Mouse (Mus musculus) heart, postnatal 0 days (tissue): ENCODE data around the gene Adamts6. TPM values are rescaled to one million over a fixed set of nuclear protein-coding genes. Genes with fewer than 3 reads are reported as not detected.

Experiments
- ATAC-seq: fragments of 200-750 bp; cut with Nextera tagmentation; 2 replicates; pipeline ENCODE4 v1.8.0; 2017; ENCODE audit warnings: low read depth, moderate number of reproducible peaks, moderate library complexity; ENCODE audit not compliant: insufficient read depth
- DNase-seq: peaks from one replicate; pipeline ENCODE4 v3.0.0-alpha.2; 2016; ENCODE audit warnings: low spot score
- H3K27ac ChIP-seq: fragments of 300-500 bp; sonication (generic); 2 replicates; pipeline ENCODE4 v1.5.1; 2014; ENCODE audit warnings: low read depth, mild to moderate bottlenecking
- H3K27me3 ChIP-seq: fragments of 300-500 bp; sonication (generic); 2 replicates; pipeline ENCODE4 v1.6.1; 2014; ENCODE audit warnings: low read length, mixed read lengths; ENCODE audit not compliant: control insufficient read depth, insufficient read depth
- H3K36me3 ChIP-seq: fragments of 300-500 bp; sonication (generic); replicated peaks from 2 replicates; pipeline ENCODE4 v1.6.1; 2014; ENCODE audit warnings: low read length, mixed read lengths; ENCODE audit not compliant: control insufficient read depth, insufficient read depth
- H3K4me1 ChIP-seq: fragments of 300-500 bp; sonication (generic); 2 replicates; pipeline ENCODE4 v1.6.1; 2014; ENCODE audit warnings: antibody characterized with exemption; ENCODE audit not compliant: control insufficient read depth, insufficient read depth
- H3K4me2 ChIP-seq: fragments of 300-500 bp; sonication (generic); 2 replicates; pipeline ENCODE4 v1.6.1; 2014; ENCODE audit warnings: low read depth, mild to moderate bottlenecking, low read length, moderate library complexity
- H3K4me3 ChIP-seq: fragments of 300-500 bp; sonication (generic); 2 replicates; pipeline ENCODE4 v1.5.1; 2014; ENCODE audit warnings: low read depth, low read length
- H3K9ac ChIP-seq: fragments of 300-500 bp; sonication (generic); replicated peaks from 2 replicates; pipeline ENCODE4 v1.6.1; 2014; ENCODE audit warnings: low read depth, low read length, mixed read lengths
- H3K9me3 ChIP-seq: fragments of 300-500 bp; sonication (generic); replicated peaks from 2 replicates; pipeline ENCODE4 v1.6.1; 2016; ENCODE audit warnings: low read length; ENCODE audit not compliant: control insufficient read depth
- CTCF ChIP-seq: IDR thresholded peaks from 2 replicates; pipeline ENCODE4 v1.5.1; 2016; ENCODE audit warnings: antibody characterized with exemption, control low read depth, low read depth
- EP300 ChIP-seq: IDR thresholded peaks from 2 replicates; pipeline ENCODE4 v1.6.1; 2016; ENCODE audit warnings: antibody characterized with exemption, low read depth
- WGBS: fragments of 180-500 bp; shearing (Covaris S2); extraction: QIAGEN DNeasy Blood & Tissue Kit; methylation state at CpG from one replicate; pipeline ENCODE4 v1.1.7; 2014; 5-methylcytosine and 5-hydroxymethylcytosine counted together
- polyA plus RNA-seq: library from polyadenylated mRNA; unstranded; fragments of >200 nt; fragmentation: Nextera tagmentation; extraction: Ambion mirVana; gene quantifications from 2 replicates; pipeline ENCODE4 v1.2.1, GENCODE M21; 2015
- total RNA-seq: library from RNA; depleted of rRNA; stranded (reverse); fragments of >200 nt; gene quantifications from 2 replicates; pipeline ENCODE4 v1.2.3, GENCODE M21; 2014; ENCODE audit warnings: low replicate concordance

Gene Adamts6
- total and polyA plus RNA-seq, 2 experiments from 2014 or later: 2.7 to 21.8 TPM

DNA sequence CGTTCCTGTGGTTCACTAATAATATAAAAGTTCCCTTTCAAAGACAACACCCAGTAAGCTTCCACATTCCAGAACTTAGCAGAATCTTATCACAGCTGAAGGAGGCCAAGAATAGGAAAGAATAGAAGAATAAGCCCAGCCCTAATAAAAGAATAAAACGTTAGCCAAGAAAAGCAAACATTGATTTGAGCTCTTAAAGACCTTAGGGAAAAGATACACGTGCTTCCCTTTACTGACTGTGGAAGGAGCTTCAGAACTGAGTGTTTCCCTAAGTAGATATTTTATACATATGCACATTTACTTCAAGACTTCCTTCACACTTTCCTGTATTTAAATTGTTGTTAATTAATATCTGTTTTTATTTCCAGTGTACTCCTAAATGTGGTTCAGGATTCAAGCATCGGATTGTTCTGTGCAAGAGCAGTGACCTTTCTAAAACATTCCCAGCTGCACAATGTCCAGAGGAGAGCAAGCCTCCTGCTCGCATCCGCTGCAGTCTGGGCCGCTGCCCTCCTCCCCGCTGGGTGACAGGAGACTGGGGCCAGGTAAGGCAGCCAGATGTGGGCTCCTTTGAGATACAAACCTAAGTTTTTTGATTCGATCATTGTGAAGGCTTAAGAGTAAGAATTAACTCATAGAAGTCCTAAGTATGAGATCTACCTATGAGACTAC lies 188.8 kb downstream of the Adamts6 start:
- Histone ChIP-seq H3K36me3 (peaks cover 34% of the 10 kb centered on the region), H3K4me3 (no peak overlapping the region), H3K9ac (no peak overlapping the region), H3K4me2 (no peak overlapping the region), H3K27me3 (no peaks in the 10 kb centered on the region), H3K9me3 (no peaks in the 10 kb centered on the region), H3K27ac (peak overlapping the region; percentile 15; the same call in 1 of the 2 replicates), H3K4me1 (peaks cover 8% of the 10 kb centered on the region; the same call in 1 of the 2 replicates)
- TF ChIP-seq EP300 (no peak), CTCF (no peak)
- DNase-seq (peak; percentile 42), ATAC-seq (no peak; the same call in 1 of the 2 replicates)
- 55% methylated on average over 9 of the region's 9 CpGs for WGBS

DNA sequence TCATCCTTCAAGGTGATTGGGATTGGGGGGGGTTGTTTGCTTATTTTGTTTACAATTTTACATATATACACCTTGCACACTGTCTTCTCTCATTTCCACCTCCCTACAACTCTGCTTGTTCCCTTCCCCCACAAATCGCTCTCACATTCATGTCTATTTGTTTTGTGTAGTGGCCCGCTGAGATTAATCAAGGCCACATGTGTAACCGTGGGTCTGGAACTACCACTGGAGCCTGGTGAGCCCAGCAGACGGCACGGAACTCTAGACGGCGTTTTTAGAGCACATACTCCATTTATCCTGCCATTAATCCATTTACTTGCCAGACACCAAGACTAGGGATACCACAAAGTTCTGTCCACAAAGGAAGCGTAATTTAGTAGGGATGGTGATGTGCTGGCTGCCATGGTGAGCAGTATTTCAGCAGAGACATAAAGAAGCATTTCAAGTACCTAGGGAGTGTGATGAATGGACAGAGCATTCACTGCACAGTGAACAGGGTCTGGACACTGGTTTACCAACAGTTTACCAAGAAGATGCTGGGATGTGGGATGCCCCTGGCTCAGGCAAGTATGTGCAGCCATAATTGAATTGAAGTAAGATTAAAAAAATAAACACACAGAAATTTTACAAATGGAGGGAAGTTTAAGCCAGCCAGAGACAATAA lies 194.9 kb downstream of the Adamts6 start:
- H3K4me3 ChIP-seq: no peak overlapping the region
- H3K36me3 ChIP-seq: peaks cover 19% of the 10 kb centered on the region; the same call in 1 of the 2 replicates
- H3K9ac ChIP-seq: no peak overlapping the region
- no peak for ATAC-seq
- no peak overlapping the region for H3K4me2 ChIP-seq
- H3K9me3 ChIP-seq: no peaks in the 10 kb centered on the region
- H3K27ac ChIP-seq: no peak overlapping the region
- H3K4me1 ChIP-seq: no peaks in the 10 kb centered on the region
- no peaks in the 10 kb centered on the region for H3K27me3 ChIP-seq
- no peak for DNase-seq
- 85% methylated on average over 8 of the region's 8 CpGs for WGBS
- no peak for TF ChIP-seq EP300
- TF ChIP-seq CTCF: no peak

DNA sequence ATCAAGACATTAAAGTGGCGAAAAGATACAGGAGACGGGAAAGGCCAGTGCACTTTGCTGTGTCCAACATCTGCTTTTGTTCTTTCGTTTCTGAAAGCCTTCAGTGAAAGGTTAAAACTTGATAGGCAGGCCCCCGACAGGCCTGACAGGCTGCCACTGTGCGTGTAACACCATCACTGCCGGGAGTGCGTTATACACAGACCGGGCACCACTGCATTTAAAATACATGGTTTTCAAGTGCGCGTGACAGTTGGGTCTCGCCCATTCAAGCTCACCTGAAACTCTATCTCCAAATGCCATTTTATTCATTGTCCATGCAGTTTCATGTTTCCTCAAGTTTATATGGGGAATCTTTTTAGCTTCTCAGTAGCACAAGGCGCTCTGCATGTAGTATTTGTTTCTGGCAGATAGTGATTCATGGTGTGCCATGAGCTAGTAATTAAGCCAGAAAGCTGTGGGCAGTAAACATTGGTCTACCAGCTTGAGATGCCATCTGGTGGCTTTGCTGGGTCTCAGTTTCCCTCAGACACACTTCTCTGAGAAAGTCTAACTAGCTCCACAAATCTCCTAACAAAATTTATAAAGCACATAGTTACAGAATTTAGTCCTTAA lies 195.6 kb downstream of the Adamts6 start:
- DNase-seq (no peak), ATAC-seq (no peak)
- H3K9ac ChIP-seq: no peak overlapping the region
- no peaks in the 10 kb centered on the region for H3K4me1 ChIP-seq
- no peaks in the 10 kb centered on the region for H3K27me3 ChIP-seq
- H3K9me3 ChIP-seq: no peaks in the 10 kb centered on the region
- 78% methylated on average over 12 of the region's 12 CpGs for WGBS
- no peak overlapping the region for H3K4me3 ChIP-seq
- no peak overlapping the region for H3K4me2 ChIP-seq
- TF ChIP-seq CTCF: no peak
- TF ChIP-seq EP300: no peak
- peaks cover 19% of the 10 kb centered on the region; the same call in 1 of the 2 replicates for H3K36me3 ChIP-seq
- no peak overlapping the region for H3K27ac ChIP-seq

DNA sequence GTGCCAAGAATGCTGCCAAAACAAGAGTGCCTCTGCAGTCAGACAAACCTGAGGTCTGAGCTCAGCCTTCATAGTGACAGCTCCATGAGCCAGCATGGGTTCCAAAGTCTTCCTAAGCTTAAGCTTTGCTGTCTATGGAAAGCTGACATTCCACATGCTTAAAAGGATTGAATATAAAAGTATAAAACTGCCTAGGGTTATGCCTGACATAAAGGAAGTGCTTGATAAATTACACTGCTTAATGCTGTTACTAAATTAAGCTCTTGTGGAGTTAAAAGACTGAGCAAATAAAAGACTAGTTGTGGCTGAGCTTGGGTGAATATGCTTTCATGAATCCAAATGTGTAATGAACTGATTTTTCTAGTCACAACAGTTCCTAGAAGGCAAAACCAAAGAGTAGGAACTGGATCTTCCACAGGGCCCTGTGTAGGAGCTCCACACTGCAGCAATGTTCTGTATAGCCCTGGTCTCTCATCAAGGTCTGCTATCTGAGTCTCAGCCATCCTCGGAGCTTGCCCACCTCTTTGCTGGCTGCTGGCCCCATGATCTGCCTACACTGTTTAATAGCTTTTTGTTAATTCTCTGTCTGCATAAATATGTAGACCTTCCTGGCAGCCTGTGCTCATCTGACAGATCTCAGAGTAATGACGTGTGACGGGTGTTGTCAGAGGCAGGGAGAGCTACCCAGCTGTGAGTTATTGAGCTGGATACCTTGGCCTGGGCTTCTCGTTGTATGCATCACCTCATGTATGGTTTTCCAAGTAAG lies 203.6 kb downstream of the Adamts6 start:
- no peak overlapping the region for H3K9ac ChIP-seq
- no peak overlapping the region for H3K4me3 ChIP-seq
- no peaks in the 10 kb centered on the region; the same call in 1 of the 2 replicates for H3K36me3 ChIP-seq
- no peak overlapping the region for H3K4me2 ChIP-seq
- ATAC-seq (no peak), DNase-seq (peak; percentile 31)
- no peaks in the 10 kb centered on the region for H3K9me3 ChIP-seq
- peak overlapping the region; percentile 38; the same call in 1 of the 2 replicates for H3K27ac ChIP-seq
- WGBS: 59% methylated on average over 4 of the region's 4 CpGs
- no peak for TF ChIP-seq CTCF
- TF ChIP-seq EP300: no peak
- peaks cover 13% of the 10 kb centered on the region for H3K4me1 ChIP-seq
- no peaks in the 10 kb centered on the region for H3K27me3 ChIP-seq

DNA sequence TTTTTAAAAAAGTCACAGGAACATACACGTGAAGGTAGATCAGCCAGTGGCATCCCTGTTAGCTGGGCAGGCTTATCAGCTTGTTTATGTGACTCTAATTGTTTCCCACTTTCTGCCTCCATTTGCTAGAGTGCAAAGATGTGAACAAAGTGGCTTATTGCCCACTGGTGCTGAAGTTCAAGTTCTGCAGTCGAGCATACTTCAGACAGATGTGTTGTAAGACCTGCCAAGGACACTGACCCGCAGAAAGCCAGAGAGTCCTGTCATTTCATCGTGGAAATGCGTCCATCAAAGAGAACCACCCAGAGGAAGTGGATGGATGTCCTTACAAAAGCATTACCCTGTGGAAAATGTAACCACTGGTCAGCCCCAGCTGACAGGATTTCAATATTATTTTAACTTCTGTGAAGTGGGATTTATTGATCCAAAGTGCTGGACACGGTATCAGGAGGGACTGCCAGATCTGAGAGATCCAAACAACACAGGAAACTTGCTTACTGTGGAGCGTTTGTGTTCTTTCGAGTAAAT lies 205.9 kb downstream of the Adamts6 start:
- no peaks in the 10 kb centered on the region for H3K9me3 ChIP-seq
- 41% methylated on average over 8 of the region's 8 CpGs for whole genome bisulfite sequencing
- peaks cover 13% of the 10 kb centered on the region for H3K4me1 ChIP-seq
- no peaks in the 10 kb centered on the region; the same call in 1 of the 2 replicates for H3K36me3 ChIP-seq
- no peak for ATAC-seq
- no peak overlapping the region for H3K27ac ChIP-seq
- no peak for DNase-seq
- H3K4me2 ChIP-seq: no peak overlapping the region
- TF ChIP-seq EP300: no peak
- no peak for TF ChIP-seq CTCF
- no peak overlapping the region for H3K4me3 ChIP-seq
- no peaks in the 10 kb centered on the region for H3K27me3 ChIP-seq
- no peak overlapping the region for H3K9ac ChIP-seq
